Mouse (Mus musculus): Measurements from ENCODE around the gene Gm8094.
"Not testable (repeated sequence)": the region's sequence is repeated elsewhere in the genome, so short reads cannot be mapped to it uniquely, and the experiment has no call there.

Gene Gm8094

DNA sequence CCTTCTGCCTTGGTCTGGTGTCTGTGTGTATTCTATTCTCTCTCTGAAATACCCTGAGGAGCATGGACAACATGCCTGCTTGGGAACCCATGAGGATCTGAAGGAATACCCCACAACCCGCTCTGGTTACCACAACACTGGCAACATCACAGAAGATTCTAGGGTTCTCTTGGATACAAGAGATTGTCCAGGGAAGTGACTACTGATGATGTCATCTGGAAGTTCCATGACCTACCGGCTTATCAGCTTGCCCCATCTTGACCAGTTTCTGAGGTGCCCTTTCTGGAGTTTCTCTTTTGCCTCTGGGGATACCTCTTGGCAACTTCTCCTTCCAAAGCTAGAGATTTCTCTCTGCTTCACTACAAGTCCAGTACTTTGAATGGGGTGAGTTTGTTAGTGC is at the start of gene Gm8094:
Gm8094 (minus strand) TSS at position 101 of the 400 bp plus-strand sequence.
- DNase-seq (ENCODE audit: extremely low spot score, low read depth, low spot score): not testable (repeated sequence)

DNA sequence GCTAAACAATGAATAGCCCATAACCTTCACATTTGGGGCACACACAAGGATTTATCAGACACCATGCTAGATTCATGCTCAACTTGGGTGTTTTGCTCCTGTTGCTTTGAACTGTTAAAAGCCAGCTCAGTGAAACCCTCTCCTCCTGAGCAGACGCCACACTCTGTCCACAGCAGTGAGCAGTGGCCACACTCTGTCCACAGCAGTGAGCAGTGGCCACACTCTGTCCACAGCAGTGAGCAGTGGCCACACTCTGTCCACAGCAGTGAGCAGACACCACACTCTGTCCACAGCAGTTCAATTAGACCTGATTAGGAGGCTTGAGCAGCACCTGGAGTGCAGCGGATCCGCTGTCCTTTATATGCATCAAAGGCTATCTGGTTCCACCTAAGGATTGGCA is 43.2 kb upstream of the Gm8094 start:
- not testable (repeated sequence) for DNase-seq (ENCODE audit: extremely low spot score, low read depth, low spot score)

DNA sequence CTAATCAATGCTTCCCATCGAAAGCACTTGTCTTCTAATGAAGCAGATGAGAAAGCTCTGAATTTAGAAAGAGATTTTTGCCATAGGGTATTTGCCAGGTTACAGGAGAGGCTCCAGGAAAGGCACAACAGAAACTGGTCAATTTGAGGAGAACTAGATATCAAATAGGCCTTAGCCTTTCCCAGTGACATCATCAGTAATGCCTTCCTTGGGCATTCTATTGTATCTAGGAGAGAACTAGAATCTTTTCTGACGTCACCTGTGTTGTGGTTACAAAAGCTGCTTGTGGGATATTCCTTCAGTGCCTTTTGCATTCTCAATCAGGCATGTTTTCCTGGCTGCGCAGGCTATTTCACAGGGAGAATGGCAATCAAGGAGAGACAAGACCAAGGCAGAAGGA is 23.9 kb upstream of the Gm8094 start, which contains the start of gene Gm8104:
Gm8104 (plus strand) TSS at position 301 of the 400 bp plus-strand sequence.
- not testable (repeated sequence) for DNase-seq (ENCODE audit: extremely low spot score, low read depth, low spot score)

DNA sequence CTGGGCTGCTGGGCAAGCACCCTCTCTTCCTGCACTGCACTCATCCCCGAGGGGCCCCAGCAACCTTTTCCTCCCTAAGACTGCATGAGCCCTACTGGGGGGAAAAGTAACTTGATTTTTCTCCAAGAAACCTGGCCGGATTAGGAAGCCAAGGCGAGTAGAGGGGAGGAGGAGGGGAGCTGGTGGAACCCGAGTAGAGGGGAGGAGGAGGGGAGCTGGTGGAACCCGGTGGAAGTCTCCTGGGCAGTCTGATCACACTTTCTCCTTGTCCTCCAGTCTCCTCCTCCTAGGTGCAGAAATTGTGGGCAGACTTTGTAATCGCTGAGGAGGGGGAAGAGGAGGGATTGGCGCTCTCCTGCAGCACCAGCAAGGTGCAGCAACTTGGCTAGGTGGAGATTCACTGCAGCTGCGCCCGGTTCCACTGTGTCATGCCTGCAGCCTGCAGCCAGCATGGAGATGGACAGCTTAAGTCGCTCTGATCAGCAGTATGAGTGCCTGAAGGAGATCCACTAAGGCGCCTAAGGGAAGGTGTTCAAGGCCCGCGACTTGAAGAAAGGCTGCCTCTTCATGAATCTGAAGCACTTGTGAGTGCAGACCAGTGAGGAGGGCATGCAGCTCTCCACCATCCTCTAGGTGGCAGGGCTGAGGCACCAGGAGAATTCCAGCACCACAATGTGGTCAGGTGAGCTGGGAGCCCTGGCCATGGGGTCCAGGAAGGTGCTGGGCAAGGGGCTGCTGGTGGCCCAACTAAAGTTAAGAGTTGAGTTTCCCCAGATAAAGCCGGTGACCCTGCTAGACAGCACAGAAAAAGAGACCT is 12.9 kb upstream of the Gm8094 start:
- DNase-seq (ENCODE audit: extremely low spot score, low read depth, low spot score): not testable (repeated sequence)

DNA sequence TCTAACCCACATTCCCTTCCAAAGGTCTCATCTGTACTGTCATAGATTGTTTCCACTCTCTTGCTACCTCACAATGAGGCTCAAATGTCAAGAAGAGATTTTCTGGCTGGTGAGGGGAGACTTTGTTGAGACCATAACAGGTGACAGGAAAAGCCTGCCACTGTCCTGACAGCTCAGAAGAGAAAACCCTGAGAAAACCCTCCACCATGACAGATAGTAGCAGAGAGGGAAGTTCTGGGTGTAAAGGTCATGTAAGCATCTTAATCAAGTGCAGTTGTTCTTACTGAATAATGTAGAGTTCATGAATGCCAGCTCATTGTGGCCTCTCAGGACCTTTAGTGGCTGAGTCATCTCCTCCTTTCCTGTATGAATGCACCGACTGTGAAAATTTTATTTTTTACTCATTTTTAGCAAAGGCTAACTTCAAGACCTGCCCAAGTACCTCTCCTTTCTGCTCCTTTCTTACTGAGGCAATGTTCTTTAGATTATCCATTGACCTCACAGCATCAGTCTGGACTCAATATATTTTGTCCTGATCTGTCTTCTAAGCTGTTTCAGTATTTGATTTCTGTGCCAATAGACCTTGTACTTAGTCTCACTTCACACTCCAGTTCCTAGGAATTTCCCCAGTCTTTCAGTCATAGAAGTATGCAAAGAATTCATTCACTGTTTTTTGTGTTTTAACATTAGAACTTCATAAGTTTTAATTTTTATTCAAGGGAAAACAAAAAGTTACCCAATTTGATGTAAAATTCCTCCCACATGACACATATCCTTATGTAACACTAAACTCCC is 8.7 kb upstream of the Gm8094 start:
- DNase-seq (ENCODE audit: extremely low spot score, low read depth, low spot score): not testable (repeated sequence)

DNA sequence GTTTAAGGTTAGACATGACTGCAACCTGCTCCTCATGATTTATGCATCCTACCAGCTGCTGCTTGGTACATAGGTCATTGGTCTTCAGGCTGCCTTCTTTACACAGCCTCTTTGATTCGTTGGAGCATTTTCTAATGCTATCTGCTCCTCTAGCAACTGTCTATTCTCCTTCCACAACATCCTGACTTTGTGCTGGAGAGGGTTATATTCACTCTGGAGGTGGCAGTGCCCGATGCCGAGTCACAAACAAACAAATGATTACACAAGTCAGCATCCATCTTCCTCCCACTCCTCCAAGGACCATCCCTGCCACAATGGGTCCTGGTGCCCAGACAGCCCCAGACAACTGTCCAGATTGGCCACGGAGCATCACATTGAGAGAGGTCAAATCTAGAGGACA is 16.3 kb downstream of the Gm8094 start:
- DNase-seq (ENCODE audit: extremely low spot score, low read depth, low spot score): not testable (repeated sequence)

DNA sequence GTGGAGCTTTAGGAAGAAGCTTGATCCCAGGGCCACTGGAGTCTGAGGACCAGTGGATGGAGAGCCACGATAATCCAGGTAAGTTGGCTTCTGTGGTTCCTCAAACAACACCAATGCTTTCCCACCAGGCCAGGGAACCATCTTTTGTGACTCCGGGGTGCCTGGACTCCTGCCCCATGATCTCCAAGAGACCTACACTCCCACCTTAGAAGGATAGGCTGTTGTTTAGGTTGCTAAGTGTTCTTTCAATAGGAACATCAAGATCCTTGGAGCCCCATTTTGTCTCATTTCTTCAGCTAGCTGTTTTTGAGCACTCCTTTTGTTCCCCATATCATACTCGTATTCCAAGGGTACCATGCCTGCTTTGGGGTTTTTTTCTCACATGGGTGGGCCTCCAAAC is 18.4 kb downstream of the Gm8094 start:
- not testable (repeated sequence) for DNase-seq (ENCODE audit: extremely low spot score, low read depth, low spot score)
